22 mouse cellular contexts compared by ENCODE assay signal in genomic region chr11:101706764-101707448, GRCm38 (mm10). TPM values are rescaled to one million over a fixed set of nuclear protein-coding genes. Genes with fewer than 3 reads are reported as not detected.
DNase-seq lines count a peak whose midpoint lies in the region; ATAC-seq lines count a peak whose summit lies in the region.
"Had no signal": no experiment of that assay in that cellular context is flagged by ENCODE, and none has a peak within 500 bp of the region (broad histone marks: within the 10 kb centered on the region; RNA-seq: fewer than 3 reads in every experiment).

No protein-coding gene starts in this region.

- 0 out of 2 replicates have a peak overlapping the region, but pooled peaks have one; percentile 7 for H3K27ac ChIP-seq in hindbrain, embryonic 12.5 days
- no peak overlapping the region for H3K27ac ChIP-seq in hindbrain, embryonic 16.5 days (ENCODE audit: low read depth, low read length)
- H3K27ac ChIP-seq in neural tube, embryonic 15.5 days (replicated peaks), result no peak overlapping the region
- H3K27ac ChIP-seq: heart, adult 2 months; heart, embryonic 15.5 days had no signal

- H3K9me3 ChIP-seq in hindbrain, embryonic 12.5 days (replicated peaks), result no peaks in the 10 kb centered on the region
- H3K9me3 ChIP-seq in hindbrain, embryonic 16.5 days (ENCODE audit: control insufficient read depth, low read length), result no peaks in the 10 kb centered on the region
- H3K9me3 ChIP-seq in neural tube, embryonic 15.5 days (replicated peaks), result no peaks in the 10 kb centered on the region
- H3K9me3 ChIP-seq: G1E; heart, embryonic 15.5 days had no signal

- H3K4me3 ChIP-seq in hindbrain, embryonic 12.5 days, result no peak overlapping the region
- H3K4me3 ChIP-seq in hindbrain, embryonic 16.5 days (ENCODE audit: low read length), result no peak overlapping the region
- no peak overlapping the region for H3K4me3 ChIP-seq in neural tube, embryonic 15.5 days (replicated peaks)
- H3K4me3 ChIP-seq: erythroblast, embryonic 14.5 days; heart, adult 2 months; heart, embryonic 15.5 days had no signal

- H3K4me1 ChIP-seq in hindbrain, embryonic 12.5 days, result 0 out of 2 replicates have a peak, but pooled peaks cover 6% of the 10 kb centered on the region
- H3K4me1 ChIP-seq in hindbrain, embryonic 16.5 days (ENCODE audit: control insufficient read depth, insufficient read depth, low read depth, low read length), result no peaks in the 10 kb centered on the region; the same call in 1 of the 2 replicates
- H3K4me1 ChIP-seq in neural tube, embryonic 15.5 days, result peaks cover 11% of the 10 kb centered on the region
- H3K4me1 ChIP-seq: heart, embryonic 15.5 days had no signal

- ATAC-seq in hindbrain, embryonic 12.5 days (ENCODE audit: low FRiP score), result peak; percentile 64
- ATAC-seq in hindbrain, embryonic 16.5 days, result no peak
- ATAC-seq in neural tube, embryonic 15.5 days (ENCODE audit: low FRiP score), result no peak
- ATAC-seq: CD4-positive, CD25-positive, alpha-beta regulatory T cell, adult 4 months; forebrain, embryonic 16.5 days; inflammation-experienced regulatory T-cells, adult 6 months had no signal

- no peaks in the 10 kb centered on the region for H3K27me3 ChIP-seq in hindbrain, embryonic 12.5 days
- H3K27me3 ChIP-seq in hindbrain, embryonic 16.5 days (replicated peaks; ENCODE audit: control insufficient read depth, insufficient read depth, low read length), result no peaks in the 10 kb centered on the region
- no peaks in the 10 kb centered on the region for H3K27me3 ChIP-seq in neural tube, embryonic 15.5 days (replicated peaks)
- H3K27me3 ChIP-seq: heart, embryonic 15.5 days had no signal

- H3K9ac ChIP-seq in hindbrain, embryonic 12.5 days, result no peak overlapping the region
- no peak overlapping the region for H3K9ac ChIP-seq in hindbrain, embryonic 16.5 days (ENCODE audit: low read depth, low read length)
- H3K9ac ChIP-seq in neural tube, embryonic 15.5 days (replicated peaks), result no peak overlapping the region
- H3K9ac ChIP-seq: heart, embryonic 15.5 days had no signal

- no peak overlapping the region for H3K4me2 ChIP-seq in hindbrain, embryonic 12.5 days (replicated peaks)
- H3K4me2 ChIP-seq in hindbrain, embryonic 16.5 days (ENCODE audit: low read length), result no peak overlapping the region
- H3K4me2 ChIP-seq in neural tube, embryonic 15.5 days, result no peak overlapping the region
- H3K4me2 ChIP-seq: heart, embryonic 11.5 days; heart, embryonic 15.5 days had no signal

- DNase-seq in embryo, embryonic 11 days, result peak; percentile 24
- no peak for DNase-seq in embryo, embryonic 10 days (ENCODE audit: low spot score)
- DNase-seq in neural tube, embryonic 10.5 days (ENCODE audit: extremely low spot score, low spot score), result peak; percentile 18
- DNase-seq in spleen, postnatal 10 days (ENCODE audit: low spot score in 2 of 2), result no peak
- DNase-seq: adrenal gland, adult 8-10 months; adrenal gland, postnatal 36 days; B cell, adult 2 months; cerebellum, adult 2 months; cerebellum, postnatal 10 days; gastrocnemius, postnatal 14 days; heart, adult 2 months; heart, postnatal 14 days had no signal

- WGBS in hindbrain, embryonic 12.5 days, result 62% methylated on average over 10 of the region's 10 CpGs
- 64% methylated on average over 10 of the region's 10 CpGs for WGBS in hindbrain, embryonic 16.5 days
- WGBS in neural tube, embryonic 15.5 days, result 52% methylated on average over 10 of the region's 10 CpGs

- H3K36me3 ChIP-seq in hindbrain, embryonic 12.5 days, result no peaks in the 10 kb centered on the region
- no peaks in the 10 kb centered on the region for H3K36me3 ChIP-seq in hindbrain, embryonic 16.5 days (ENCODE audit: control insufficient read depth, insufficient read depth, low read length)
- no peaks in the 10 kb centered on the region for H3K36me3 ChIP-seq in neural tube, embryonic 15.5 days
- H3K36me3 ChIP-seq: G1E; heart, embryonic 15.5 days had no signal

RNA-seq across cellular contexts. Expression of gene Dhx8, which starts 25.8 kb away (rescaled TPM):
- polyA plus RNA-seq in hindbrain, embryonic 12.5 days (2016; fragmentation: Nextera tagmentation; extraction: Ambion mirVana), result 41.8 and 50.0 TPM in 2 replicates
- 25.6 and 28.5 TPM in 2 replicates for polyA plus RNA-seq in hindbrain, embryonic 16.5 days (2015; fragmentation: Nextera tagmentation; extraction: Ambion mirVana)
- polyA plus RNA-seq in neural tube, embryonic 15.5 days (2015; fragmentation: Nextera tagmentation; extraction: Ambion mirVana), result 28.7 and 29.9 TPM in 2 replicates

RNA-seq across cellular contexts. Expression of gene Arl4d, which starts 41.6 kb away (rescaled TPM):
- 11.6 and 12.1 TPM in 2 replicates for polyA plus RNA-seq in hindbrain, embryonic 12.5 days (2016; fragmentation: Nextera tagmentation; extraction: Ambion mirVana)
- 7.6 and 7.7 TPM in 2 replicates for polyA plus RNA-seq in hindbrain, embryonic 16.5 days (2015; fragmentation: Nextera tagmentation; extraction: Ambion mirVana)
- 8.1 and 9.1 TPM in 2 replicates for polyA plus RNA-seq in neural tube, embryonic 15.5 days (2015; fragmentation: Nextera tagmentation; extraction: Ambion mirVana)
- polyA plus RNA-seq: CD4-positive, CD25-positive, alpha-beta regulatory T cell, adult 4 months had no signal

Comparison
In these comparisons a context has a peak if more than half of its experiments do, and no peak if none do; other contexts are left out.
1. DNase-seq: peak in embryo, embryonic 11 days (single experiment) and neural tube, embryonic 10.5 days (single experiment); none in embryo, embryonic 10 days (single experiment) and spleen, postnatal 10 days (0 of 2).